Mouse (Mus musculus): ENCODE data around the gene Gm20911. TPM values are rescaled to one million over a fixed set of nuclear protein-coding genes. Genes with fewer than 3 reads are reported as not detected.
"Not testable (repeated sequence)": the region's sequence is repeated elsewhere in the genome, so short reads cannot be mapped to it uniquely, and the experiment has no call there.

Gm20911 gene
- not detected in 2 replicates for polyA plus RNA-seq (2015; fragmentation: Nextera tagmentation; extraction: Ambion mirVana)

DNA sequence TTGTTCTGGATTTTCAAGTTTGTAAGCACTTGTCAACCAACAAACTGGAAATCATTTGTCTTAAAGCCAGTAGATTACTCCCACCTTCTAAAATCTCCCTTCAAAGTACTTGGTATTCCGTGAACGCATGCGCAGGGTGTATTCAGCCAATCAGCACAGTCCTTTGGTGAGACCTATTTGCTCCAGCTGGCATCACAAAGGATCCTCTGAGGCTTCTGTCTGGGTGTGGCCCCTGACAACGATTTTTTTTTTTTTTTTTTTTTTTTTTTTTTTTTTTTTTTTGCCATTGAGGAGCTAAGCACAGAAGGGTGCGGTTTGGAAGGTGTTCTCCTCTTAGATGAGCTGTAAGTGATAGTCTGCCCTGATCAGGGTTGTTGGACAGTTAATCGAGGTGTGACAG, at the start of gene Gm20911:
TSS of gene Gm20911 (plus strand) at position 301 of the 400 bp plus-strand sequence.
- H3K36me3 ChIP-seq; H3K27ac ChIP-seq (replicated peaks); H3K27me3 ChIP-seq (replicated peaks); H3K4me2 ChIP-seq; H3K4me3 ChIP-seq (replicated peaks); H3K9ac ChIP-seq (replicated peaks); H3K4me1 ChIP-seq; H3K9me3 ChIP-seq (replicated peaks); ATAC-seq (ENCODE audit: low FRiP score): not testable (repeated sequence)
- no CpG with 5 or more reads among the region's 6 CpGs for WGBS
